In the genomic region with DNA sequence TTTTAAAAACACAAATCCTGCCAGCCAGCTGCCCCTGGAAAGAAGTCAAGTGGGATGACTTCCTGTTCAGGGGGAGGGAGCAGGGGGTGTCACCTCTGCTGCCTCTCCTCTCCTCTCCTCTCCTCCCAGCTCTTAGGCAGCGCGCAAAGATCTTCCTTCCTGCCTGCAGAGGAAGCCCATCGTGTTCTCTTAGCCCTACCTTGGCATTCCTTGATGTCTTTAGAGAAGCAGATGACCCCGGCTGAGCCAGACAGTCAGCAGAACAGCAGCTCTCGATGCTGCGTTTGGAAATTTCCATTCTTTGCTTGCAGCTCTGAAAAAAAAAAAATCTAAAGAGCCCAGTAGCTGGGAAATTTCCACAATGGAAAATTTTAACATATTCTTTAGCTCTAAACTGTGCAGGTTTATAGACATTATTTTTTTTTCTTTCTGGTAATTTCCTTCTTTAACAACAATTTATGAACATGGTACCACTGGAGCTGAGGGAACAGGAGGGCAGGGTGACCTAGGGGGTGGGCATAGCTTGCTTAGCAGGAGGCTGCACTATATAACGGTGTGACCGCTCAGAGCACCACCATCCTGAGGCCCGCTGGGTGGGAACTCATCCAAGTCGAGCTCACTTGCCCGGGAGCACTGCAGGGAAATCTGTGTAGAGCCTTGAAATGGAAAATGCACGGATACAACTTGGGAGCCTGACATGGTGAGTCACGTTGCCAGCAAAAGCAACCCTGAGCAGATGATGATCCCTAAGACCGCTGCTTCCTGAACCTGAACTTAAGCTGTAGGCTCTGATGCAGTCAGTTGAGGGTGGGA, we compare ENCODE assay signal across 8 mouse cellular contexts.
A peak's percentile ranks its signal among the peaks of the same experiment; 100 is the strongest.
DNase-seq lines count a peak whose midpoint lies in the region; ATAC-seq and TF ChIP-seq lines count a peak whose summit lies in the region.

No protein-coding gene starts in this region.

- no peaks in the 10 kb centered on the region; the same call in 1 of the 2 replicates for H3K79me2 ChIP-seq in liver, adult 2 months (ENCODE audit: control insufficient read depth, insufficient read depth, low read length)

- no peak for TF ChIP-seq POLR2A in liver, adult 2 months (IDR thresholded peaks at IDR 0.05; ENCODE audit: extremely low read depth, insufficient read depth, low read length)

- H3K4me3 ChIP-seq in liver, adult 2 months (ENCODE audit: insufficient read depth, low read depth, low read length) = no peak overlapping the region
- no peak overlapping the region for H3K4me3 ChIP-seq in liver, embryonic 12.5 days
- no peak overlapping the region for H3K4me3 ChIP-seq in embryonic facial prominence, embryonic 10.5 days
- H3K4me3 ChIP-seq in kidney, embryonic 16.5 days (ENCODE audit: low read length) = no peak overlapping the region

- 69% methylated on average over 14 of the region's 14 CpGs for WGBS in liver, adult 2 months
- 35% methylated on average over 14 of the region's 14 CpGs for WGBS in liver, embryonic 12.5 days (ENCODE audit: insufficient replicate concordance)
- 54% methylated on average over 14 of the region's 14 CpGs for WGBS in embryonic facial prominence, embryonic 10.5 days
- 40% methylated on average over 14 of the region's 14 CpGs for WGBS in kidney, embryonic 16.5 days

- H3K27ac ChIP-seq in liver, adult 2 months (replicated peaks; ENCODE audit: insufficient read depth, low read depth, low read length) = no peak overlapping the region
- no peak overlapping the region for H3K27ac ChIP-seq in liver, embryonic 12.5 days
- H3K27ac ChIP-seq in embryonic facial prominence, embryonic 10.5 days (replicated peaks) = no peak overlapping the region
- no peak overlapping the region; the same call in 1 of the 2 replicates for H3K27ac ChIP-seq in kidney, embryonic 16.5 days (ENCODE audit: low read length)

- H3K4me2 ChIP-seq in liver, embryonic 12.5 days = no peak overlapping the region
- H3K4me2 ChIP-seq in kidney, embryonic 16.5 days (replicated peaks; ENCODE audit: low read depth, low read length) = no peak overlapping the region

- H3K36me3 ChIP-seq in liver, adult 2 months (ENCODE audit: control insufficient read depth, insufficient read depth, low read length) = peaks cover 4% of the 10 kb centered on the region; the same call in 1 of the 2 replicates
- no peaks in the 10 kb centered on the region for H3K36me3 ChIP-seq in liver, embryonic 12.5 days
- no peaks in the 10 kb centered on the region for H3K36me3 ChIP-seq in embryonic facial prominence, embryonic 10.5 days (replicated peaks)
- H3K36me3 ChIP-seq in kidney, embryonic 16.5 days (ENCODE audit: insufficient read depth, low read length) = no peaks in the 10 kb centered on the region

- ATAC-seq in liver, embryonic 12.5 days = no peak
- ATAC-seq in kidney, embryonic 16.5 days (ENCODE audit: low FRiP score, low TSS enrichment) = 0 out of 2 replicates have a peak, but pooled peaks have one; percentile 51
- ATAC-seq in megakaryocyte-erythroid progenitor cell, adult 5-6 weeks (replicated peaks; ENCODE audit: low FRiP score, low TSS enrichment, poor library complexity, severe bottlenecking) = no peak

- no peak for TF ChIP-seq CTCF in liver, adult 2 months (IDR thresholded peaks at IDR 0.05; ENCODE audit: low read depth, low read length)

- H3K9me3 ChIP-seq in liver, embryonic 12.5 days (replicated peaks) = no peaks in the 10 kb centered on the region
- H3K9me3 ChIP-seq in embryonic facial prominence, embryonic 10.5 days = no peaks in the 10 kb centered on the region
- no peaks in the 10 kb centered on the region for H3K9me3 ChIP-seq in kidney, embryonic 16.5 days (ENCODE audit: low read length)

- DNase-seq in liver, adult 2 months (ENCODE audit: extremely low read depth, low read depth, low spot score) = peak; percentile 9
- peak; percentile 83 for DNase-seq in adrenal gland, adult 2 months
- peak; percentile 52 for DNase-seq in embryonic facial prominence, embryonic 10.5 days (ENCODE audit: low spot score)
- DNase-seq in yolk sac, embryonic 10.5 days (ENCODE audit: low spot score) = peak; percentile 27
- no peak for DNase-seq in B cell, adult 2 months

- no peak overlapping the region for H3K9ac ChIP-seq in liver, adult 2 months (ENCODE audit: low read depth, low read length)
- H3K9ac ChIP-seq in liver, embryonic 12.5 days = no peak overlapping the region
- no peak overlapping the region for H3K9ac ChIP-seq in kidney, embryonic 16.5 days (replicated peaks; ENCODE audit: low read length)

- no peaks in the 10 kb centered on the region for H3K4me1 ChIP-seq in liver, adult 2 months (ENCODE audit: control insufficient read depth, insufficient read depth, low read length)
- H3K4me1 ChIP-seq in liver, embryonic 12.5 days = no peaks in the 10 kb centered on the region
- H3K4me1 ChIP-seq in embryonic facial prominence, embryonic 10.5 days = peaks cover 22% of the 10 kb centered on the region
- H3K4me1 ChIP-seq in kidney, embryonic 16.5 days (ENCODE audit: insufficient read depth, low read length) = peaks cover 5% of the 10 kb centered on the region; the same call in 1 of the 2 replicates

- no peaks in the 10 kb centered on the region for H3K27me3 ChIP-seq in liver, adult 2 months (ENCODE audit: control insufficient read depth, insufficient read depth, low read length)
- peaks cover 19% of the 10 kb centered on the region for H3K27me3 ChIP-seq in liver, embryonic 12.5 days (replicated peaks)
- H3K27me3 ChIP-seq in embryonic facial prominence, embryonic 10.5 days (replicated peaks; ENCODE audit: low read depth, poor library complexity, severe bottlenecking) = no peaks in the 10 kb centered on the region
- H3K27me3 ChIP-seq in kidney, embryonic 16.5 days (ENCODE audit: insufficient read depth, low read length) = no peaks in the 10 kb centered on the region

Comparison
In these comparisons a context has a peak if more than half of its experiments do, and no peak if none do; other contexts are left out.
1. DNase-seq: peak in liver, adult 2 months (single experiment), adrenal gland, adult 2 months (single experiment), embryonic facial prominence, embryonic 10.5 days (single experiment) and yolk sac, embryonic 10.5 days (single experiment); none in B cell, adult 2 months (0 of 2).